Mouse (Mus musculus) limb, embryonic 12.5 days (tissue): ENCODE measurements at regions not wholly inside any gene's neighbourhood (a gene's known extent, or its start where the extent isn't known, plus 50 kb on each side); places are given as distances from the start of the nearest gene placed in this dataset.
A peak's percentile ranks its signal among the peaks of the same experiment; 100 is the strongest.

ENCODE experiments used
- ATAC-seq: fragments of 200-750 bp; cut with Nextera tagmentation; 2 replicates; pipeline ENCODE4 v1.8.0; 2017; ENCODE audit warnings: low read depth, moderate TSS enrichment; ENCODE audit not compliant: insufficient number of reproducible peaks, insufficient read depth, low FRiP score, low TSS enrichment
- H3K27ac ChIP-seq: fragments of 300-500 bp; sonication (generic); 2 replicates; pipeline ENCODE4 v1.5.1; 2016; ENCODE audit warnings: mild to moderate bottlenecking, moderate library complexity
- H3K27me3 ChIP-seq: fragments of 300-500 bp; sonication (generic); 2 replicates; pipeline ENCODE4 v1.6.1; 2016; ENCODE audit warnings: mild to moderate bottlenecking, moderate library complexity
- H3K36me3 ChIP-seq: fragments of 300-500 bp; sonication (generic); 2 replicates; pipeline ENCODE4 v1.6.1; 2016; ENCODE audit warnings: mild to moderate bottlenecking, moderate library complexity
- H3K4me1 ChIP-seq: fragments of 300-500 bp; sonication (generic); replicated peaks from 2 replicates; pipeline ENCODE4 v1.6.1; 2016
- H3K4me2 ChIP-seq: fragments of 300-500 bp; sonication (generic); 2 replicates; pipeline ENCODE4 v1.6.1; 2016; ENCODE audit warnings: mild to moderate bottlenecking, moderate library complexity
- H3K4me3 ChIP-seq: fragments of 300-500 bp; sonication (generic); replicated peaks from 2 replicates; pipeline ENCODE4 v1.5.1; 2016; ENCODE audit warnings: mild to moderate bottlenecking
- H3K9ac ChIP-seq: fragments of 300-500 bp; sonication (generic); replicated peaks from 2 replicates; pipeline ENCODE4 v1.6.1; 2016; ENCODE audit warnings: mild to moderate bottlenecking, moderate library complexity
- H3K9me3 ChIP-seq: fragments of 300-500 bp; sonication (generic); 2 replicates; pipeline ENCODE4 v1.6.1; 2016; ENCODE audit warnings: mild to moderate bottlenecking, moderate library complexity
- WGBS: fragments of 180-500 bp; shearing (Covaris S2); methylation state at CpG from one replicate; pipeline ENCODE4 v1.1.7; 2016; 5-methylcytosine and 5-hydroxymethylcytosine counted together

DNA sequence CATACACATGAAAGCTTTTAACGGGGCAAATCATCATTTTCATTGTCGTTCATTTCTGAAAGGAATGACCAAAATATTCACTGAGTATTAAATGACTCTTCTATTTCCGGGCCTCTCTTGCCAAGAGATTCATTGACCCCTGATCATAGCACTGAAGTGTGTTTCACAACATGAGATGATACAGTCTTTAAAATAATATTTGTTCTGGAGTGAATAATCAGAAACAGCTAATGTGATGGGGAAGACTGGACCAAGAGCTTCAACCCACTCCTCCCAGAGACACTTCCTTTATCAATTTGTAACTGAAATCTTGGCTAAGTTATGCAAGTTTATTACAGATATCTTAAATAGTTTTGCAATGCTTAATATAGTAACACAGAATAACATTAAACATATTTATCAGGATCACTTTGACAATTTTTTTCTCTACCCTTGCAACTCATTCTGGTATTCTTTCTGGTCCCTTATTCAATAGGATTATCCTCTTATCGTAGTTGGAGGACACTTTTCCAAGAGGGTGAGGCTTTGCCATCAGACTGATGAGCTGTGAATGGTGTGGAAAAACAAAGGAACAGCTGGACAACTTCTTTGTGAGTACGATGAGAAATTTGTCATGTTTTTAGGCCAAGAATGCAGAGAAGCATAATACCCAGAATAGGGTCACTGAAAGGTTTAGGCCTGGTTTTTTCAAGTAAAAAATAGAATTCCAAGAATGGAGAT, 149.6 kb upstream of the Sema3d start:
- Histone ChIP-seq H3K9ac (no peak overlapping the region), H3K27me3 (no peaks in the 10 kb centered on the region), H3K9me3 (no peaks in the 10 kb centered on the region), H3K27ac (no peak overlapping the region), H3K4me1 (no peaks in the 10 kb centered on the region), H3K36me3 (no peaks in the 10 kb centered on the region), H3K4me2 (no peak overlapping the region), H3K4me3 (no peak overlapping the region)
- 87% methylated on average over 5 of the region's 5 CpGs for WGBS
- ATAC-seq: no peak

DNA sequence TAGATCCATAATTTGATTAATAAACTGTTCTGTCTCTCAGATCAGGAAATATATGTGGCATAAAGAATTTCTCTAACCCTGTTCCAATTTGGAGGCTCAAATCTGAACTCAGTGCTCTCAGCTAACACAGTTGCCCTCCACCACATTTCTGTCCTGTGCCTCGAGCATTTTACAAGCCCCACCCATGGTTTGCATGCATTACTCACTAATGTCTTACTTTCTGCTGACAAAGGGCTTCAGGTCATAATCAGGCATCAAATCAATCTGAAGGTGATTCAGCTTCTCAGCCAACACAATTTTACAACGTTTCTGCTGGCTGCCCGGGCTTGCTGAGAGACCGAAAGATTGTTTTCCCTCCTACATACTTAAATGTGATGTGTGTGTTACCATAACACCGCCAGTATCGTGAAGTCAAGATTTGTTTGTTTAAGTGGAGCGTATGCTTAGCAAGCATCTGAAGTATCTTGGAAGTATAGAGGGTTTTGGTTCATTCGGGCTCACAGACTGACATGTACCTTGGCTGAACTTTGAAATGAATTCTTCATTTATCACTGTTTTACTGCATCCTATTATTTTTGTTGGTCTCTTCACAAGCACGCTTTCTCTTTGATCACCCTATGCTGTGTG, 139.9 kb upstream of the Sema3d start:
- no peaks in the 10 kb centered on the region for H3K27me3 ChIP-seq
- no peaks in the 10 kb centered on the region for H3K9me3 ChIP-seq
- H3K4me3 ChIP-seq: no peak overlapping the region
- 69% methylated on average over 9 of the region's 9 CpGs for WGBS
- no peak for ATAC-seq
- no peak overlapping the region for H3K27ac ChIP-seq
- H3K4me1 ChIP-seq: no peaks in the 10 kb centered on the region
- H3K36me3 ChIP-seq: no peaks in the 10 kb centered on the region
- H3K9ac ChIP-seq: no peak overlapping the region
- H3K4me2 ChIP-seq: no peak overlapping the region

DNA sequence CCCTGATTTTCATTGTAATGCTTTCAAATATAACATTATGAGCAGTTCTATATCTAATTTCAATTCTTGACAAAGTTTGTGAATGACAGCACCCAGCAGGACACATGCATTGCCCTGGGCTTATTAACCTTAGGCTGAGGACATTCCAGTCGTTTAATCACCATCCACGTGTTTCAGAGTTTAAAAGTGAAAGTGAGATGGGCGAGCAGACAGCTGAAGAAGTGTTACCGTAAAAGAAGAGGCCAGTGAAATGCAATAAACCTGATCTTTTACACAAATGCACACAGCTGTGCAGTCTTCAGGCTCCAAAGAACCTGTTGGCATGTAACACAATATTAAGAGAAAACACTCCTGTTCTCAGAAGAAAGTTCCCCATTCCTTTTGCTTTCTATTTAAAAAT, 89.5 kb upstream of the Sema3d start:
- Histone ChIP-seq H3K4me2 (no peak overlapping the region), H3K4me1 (no peaks in the 10 kb centered on the region), H3K27me3 (no peaks in the 10 kb centered on the region), H3K27ac (no peak overlapping the region), H3K36me3 (no peaks in the 10 kb centered on the region), H3K9me3 (no peaks in the 10 kb centered on the region), H3K9ac (no peak overlapping the region), H3K4me3 (no peak overlapping the region)
- WGBS: 25% methylated on average over 4 of the region's 4 CpGs
- 0 out of 2 replicates have a peak, but pooled peaks have one; percentile 31 for ATAC-seq

DNA sequence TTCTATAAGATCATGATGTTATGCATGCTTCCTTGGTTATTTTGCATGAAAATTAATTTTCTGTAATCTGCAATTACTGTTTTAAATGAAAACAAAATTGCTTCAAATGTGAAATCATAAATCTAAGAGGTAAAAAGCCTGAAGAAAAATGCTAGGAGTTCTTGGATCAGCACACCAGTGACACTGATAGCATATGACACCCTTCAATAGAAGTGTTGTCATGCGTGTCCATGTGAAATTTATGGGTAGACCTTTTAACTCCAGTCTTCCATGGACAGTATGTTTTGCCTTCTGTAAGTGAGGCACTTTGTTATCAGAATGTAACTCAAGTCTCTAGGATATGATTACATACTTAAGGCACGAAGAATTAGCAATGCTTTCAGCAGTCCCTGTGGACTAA, 85.9 kb upstream of the Sema3d start:
- Histone ChIP-seq H3K27ac (no peak overlapping the region), H3K9ac (no peak overlapping the region), H3K4me1 (no peaks in the 10 kb centered on the region), H3K27me3 (no peaks in the 10 kb centered on the region), H3K9me3 (no peaks in the 10 kb centered on the region), H3K4me2 (no peak overlapping the region), H3K4me3 (no peak overlapping the region), H3K36me3 (no peaks in the 10 kb centered on the region)
- 84% methylated on average over 2 of the region's 2 CpGs for whole genome bisulfite sequencing
- no peak for ATAC-seq

DNA sequence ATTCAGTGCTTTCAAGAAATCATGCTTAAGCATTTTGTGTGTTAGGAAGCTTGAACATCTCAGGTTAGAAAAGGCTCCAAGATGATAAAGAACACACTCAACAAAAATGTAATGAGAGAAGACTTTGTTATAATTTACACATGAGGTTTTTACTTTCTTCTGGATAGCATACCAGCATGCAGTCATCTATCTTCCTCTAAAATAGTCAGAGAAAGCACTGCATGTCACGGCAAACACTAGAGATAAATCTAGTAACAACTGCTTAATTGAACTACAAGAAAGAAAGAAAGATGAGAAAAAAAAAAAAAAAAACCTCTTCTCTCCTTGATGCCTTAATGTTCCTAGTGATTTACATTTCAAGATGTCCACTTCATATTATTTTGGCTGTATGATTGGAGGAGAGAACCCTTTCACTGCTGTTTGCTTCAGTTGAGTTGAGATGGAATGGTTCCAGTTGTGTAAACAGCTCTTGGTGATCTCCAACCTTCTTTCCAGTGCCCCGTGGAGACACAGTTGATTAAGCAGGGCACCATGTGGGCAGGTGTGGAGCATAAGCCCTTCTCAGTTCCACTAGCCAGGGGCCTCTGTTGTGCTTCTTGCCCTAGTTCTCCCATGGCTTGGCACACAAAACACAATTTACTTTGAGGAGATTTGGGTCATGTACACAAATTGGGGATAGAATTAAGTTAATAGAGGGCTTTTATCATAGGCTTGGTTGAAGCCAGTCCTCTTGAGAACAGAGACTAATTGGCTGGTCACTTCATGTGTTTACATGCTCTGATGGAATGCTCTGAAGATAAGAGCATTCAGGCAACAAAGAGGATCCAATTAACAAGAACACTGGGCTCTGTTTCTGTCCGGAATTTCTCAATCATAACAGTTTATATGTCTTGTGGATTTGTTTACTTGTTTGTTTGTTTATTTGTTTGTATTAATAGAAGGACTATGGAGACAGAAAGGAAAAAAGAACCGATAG, 81.1 kb upstream of the Sema3d start:
- H3K4me3 ChIP-seq: no peak overlapping the region
- H3K27me3 ChIP-seq: no peaks in the 10 kb centered on the region
- H3K36me3 ChIP-seq: no peaks in the 10 kb centered on the region
- WGBS: 48% methylated on average over 4 of the region's 4 CpGs
- no peaks in the 10 kb centered on the region for H3K4me1 ChIP-seq
- no peak overlapping the region for H3K27ac ChIP-seq
- H3K4me2 ChIP-seq: no peak overlapping the region
- H3K9me3 ChIP-seq: no peaks in the 10 kb centered on the region
- H3K9ac ChIP-seq: no peak overlapping the region
- no peak for ATAC-seq

DNA sequence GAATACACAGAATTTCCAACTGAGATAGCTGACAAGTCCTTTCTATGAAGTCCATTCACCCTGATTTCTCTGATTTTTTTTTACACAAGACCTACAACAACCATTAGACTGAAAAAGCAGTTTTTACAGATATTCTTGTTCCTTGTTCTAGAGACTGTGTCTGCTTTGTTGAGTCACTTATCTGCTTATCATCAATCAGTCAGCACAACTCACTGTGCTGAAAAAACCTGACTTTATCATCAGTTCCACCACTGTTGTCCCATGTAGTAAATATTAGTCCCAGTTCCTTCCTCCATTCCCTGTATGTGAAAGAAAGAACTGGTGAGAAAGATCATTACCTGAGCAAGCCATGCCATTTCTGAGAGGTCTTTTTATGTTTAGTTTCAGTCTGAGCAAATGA, 73.8 kb upstream of the Sema3d start:
- Histone ChIP-seq H3K4me2 (no peak overlapping the region), H3K4me1 (no peaks in the 10 kb centered on the region), H3K36me3 (no peaks in the 10 kb centered on the region), H3K9me3 (no peaks in the 10 kb centered on the region), H3K9ac (no peak overlapping the region), H3K27ac (no peak overlapping the region), H3K27me3 (no peaks in the 10 kb centered on the region), H3K4me3 (no peak overlapping the region)
- ATAC-seq: no peak

DNA sequence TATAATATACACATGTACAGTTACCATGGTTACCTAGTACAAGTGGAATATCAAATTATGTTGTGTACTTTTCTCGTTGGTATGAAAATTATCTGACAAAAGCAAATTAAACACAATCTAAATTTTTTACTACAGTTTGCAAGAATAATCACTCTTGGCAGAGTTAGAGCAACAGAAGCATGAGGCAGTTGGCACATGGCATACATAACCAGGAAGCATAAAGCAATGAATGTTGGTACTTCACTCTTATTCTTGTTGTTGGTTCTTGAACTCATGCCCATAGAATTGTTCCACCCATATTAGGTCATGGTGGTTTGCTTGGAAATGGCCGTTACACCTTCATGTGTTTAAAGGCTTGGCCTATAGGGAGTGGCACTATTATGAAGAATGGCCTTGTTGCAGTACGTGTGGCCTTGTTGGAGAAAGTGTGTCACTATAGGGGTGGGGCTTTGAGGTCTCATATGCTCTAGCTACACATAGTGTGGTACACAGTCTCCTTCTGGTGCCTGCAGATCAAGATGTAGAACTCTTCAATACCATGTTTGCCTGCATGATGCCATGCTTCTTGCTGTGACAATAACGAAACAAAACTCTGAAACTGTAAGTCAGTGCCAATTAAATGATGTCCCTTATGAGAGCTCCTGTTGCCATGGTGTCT, 50.4 kb upstream of the Sema3d start:
- no peak overlapping the region for H3K4me2 ChIP-seq
- no peak overlapping the region for H3K4me3 ChIP-seq
- no peak overlapping the region for H3K9ac ChIP-seq
- H3K36me3 ChIP-seq: no peaks in the 10 kb centered on the region
- no peak for ATAC-seq
- no peaks in the 10 kb centered on the region for H3K9me3 ChIP-seq
- H3K27ac ChIP-seq: no peak overlapping the region
- WGBS: 85% methylated on average over 4 of the region's 4 CpGs
- H3K27me3 ChIP-seq: no peaks in the 10 kb centered on the region
- no peaks in the 10 kb centered on the region for H3K4me1 ChIP-seq
